Mouse (Mus musculus): ENCODE results near the gene Olfr641. TPM values are rescaled to one million over a fixed set of nuclear protein-coding genes. Genes with fewer than 3 reads are reported as not detected.

Olfr641 gene
- polyA plus RNA-seq (2016; fragmentation: Nextera tagmentation; extraction: Ambion mirVana) = not detected in 2 replicates

GRCm38 (mm10) chr7:104035145-104035544 is at the start of gene Olfr641:
TSS of gene Olfr641 (plus strand) at chr7:104035445.
- no peak for DNase-seq (ENCODE audit: low spot score)
- Histone ChIP-seq H3K9me3 (no peaks in the 10 kb centered on the region), H3K36me3 (no peaks in the 10 kb centered on the region), H3K27me3 (ENCODE audit: insufficient read depth, poor library complexity, severe bottlenecking) (no peaks in the 10 kb centered on the region), H3K4me3 (no peak within 1 kb of the TSS), H3K27ac (no peak within 1 kb of the TSS), H3K4me1 (replicated peaks) (no peaks in the 10 kb centered on the region)
- WGBS = 72% methylated on average over 1 of the region's 1 CpGs

DNA sequence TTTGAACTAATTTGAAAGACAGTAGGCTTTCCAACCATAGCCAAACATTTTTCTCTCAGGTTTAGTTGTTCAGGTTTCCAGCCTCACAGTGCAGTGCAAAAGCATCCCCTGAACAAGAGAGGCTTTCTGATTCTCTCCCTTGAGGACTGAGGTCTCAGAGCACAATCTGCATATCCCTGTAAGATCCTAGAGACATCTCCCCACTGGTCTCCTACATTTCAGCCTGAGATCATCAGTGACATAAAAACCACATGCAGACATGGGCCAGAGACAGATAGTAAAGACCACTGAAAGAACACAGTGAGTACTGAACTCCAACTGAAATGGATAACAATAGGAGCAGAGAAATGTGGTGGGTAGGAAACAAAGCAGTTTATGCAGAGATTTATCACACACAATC is 36.8 kb upstream of the Olfr641 start, which contains the start of gene Olfr638:
Gene Olfr638 (plus strand): TSS at position 301 of the 400 bp plus-strand sequence.
- no peak within 1 kb of the TSS for H3K27ac ChIP-seq
- no peak for DNase-seq (ENCODE audit: low spot score)

DNA sequence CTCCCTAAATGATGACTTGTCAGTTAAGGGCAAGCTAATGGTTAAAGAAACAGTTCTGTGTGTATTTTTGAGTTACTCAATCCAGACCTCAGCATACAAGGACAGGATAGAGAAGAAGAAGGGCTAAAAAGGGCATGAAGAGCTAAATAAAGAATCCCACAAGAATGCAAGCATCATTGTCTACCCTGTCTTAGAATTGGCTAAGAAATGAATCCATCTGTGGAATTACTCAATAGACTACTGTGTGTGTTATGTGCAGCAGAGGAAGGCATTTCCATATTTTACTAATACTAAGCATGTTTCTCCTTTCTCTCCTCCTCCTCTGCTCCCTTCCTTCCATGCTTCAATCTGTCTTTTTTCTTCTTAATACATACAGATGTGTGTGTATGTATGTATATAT is 36.1 kb upstream of the Olfr641 start:
- DNase-seq (ENCODE audit: low spot score) = no peak
- Histone ChIP-seq H3K4me1 (replicated peaks) (no peaks in the 10 kb centered on the region), H3K27ac (no peak overlapping the region), H3K36me3 (no peaks in the 10 kb centered on the region), H3K27me3 (ENCODE audit: insufficient read depth, poor library complexity, severe bottlenecking) (no peaks in the 10 kb centered on the region), H3K4me3 (no peak overlapping the region), H3K9me3 (no peaks in the 10 kb centered on the region)

More for the DNA sequence above, 36.8 kb upstream of the Olfr641 start, which contains the start of gene Olfr638:
- no peaks in the 10 kb centered on the region for H3K36me3 ChIP-seq
- no peak within 1 kb of the TSS for H3K4me3 ChIP-seq
- no peaks in the 10 kb centered on the region for H3K27me3 ChIP-seq (ENCODE audit: insufficient read depth, poor library complexity, severe bottlenecking)
- H3K4me1 ChIP-seq (replicated peaks) = no peaks in the 10 kb centered on the region
- no peaks in the 10 kb centered on the region for H3K9me3 ChIP-seq

DNA sequence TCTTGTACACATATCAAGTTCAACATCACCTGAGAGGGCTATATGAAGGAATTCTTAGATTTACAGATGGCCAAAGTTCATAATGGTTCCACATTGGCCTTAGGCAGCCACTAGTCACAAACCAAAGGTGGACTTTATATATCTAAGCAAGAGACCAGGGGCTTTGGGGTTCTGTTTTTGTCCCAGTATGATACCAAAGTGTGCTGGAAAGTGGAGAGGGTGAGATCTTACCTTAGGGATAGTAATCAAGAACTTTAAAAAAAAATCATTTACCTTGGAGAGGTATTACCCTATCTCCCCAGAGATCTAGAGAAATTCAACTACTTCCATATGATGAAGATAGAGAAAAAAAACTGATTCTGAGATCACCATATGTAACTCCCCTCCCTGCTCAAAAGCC is 18.0 kb upstream of the Olfr641 start, which contains the start of gene Olfr639:
Gene Olfr639 (minus strand): TSS at position 101 of the 400 bp plus-strand sequence.
- Histone ChIP-seq H3K4me1 (replicated peaks) (no peaks in the 10 kb centered on the region), H3K27me3 (ENCODE audit: insufficient read depth, poor library complexity, severe bottlenecking) (no peaks in the 10 kb centered on the region), H3K27ac (no peak within 1 kb of the TSS), H3K36me3 (no peaks in the 10 kb centered on the region), H3K4me3 (no peak within 1 kb of the TSS), H3K9me3 (no peaks in the 10 kb centered on the region)
- no peak for DNase-seq (ENCODE audit: low spot score)

- Histone ChIP-seq H3K4me3 (no peak overlapping the region), H3K36me3 (no peaks in the 10 kb centered on the region), H3K27ac (no peak overlapping the region), H3K9me3 (no peaks in the 10 kb centered on the region), H3K4me1 (replicated peaks) (no peaks in the 10 kb centered on the region), H3K27me3 (ENCODE audit: insufficient read depth, poor library complexity, severe bottlenecking) (no peaks in the 10 kb centered on the region)
- no peak for DNase-seq (ENCODE audit: low spot score)
- WGBS = 78% methylated on average over 1 of the region's 1 CpGs
Observed at GRCm38 (mm10) chr7:104018953-104019352, 16.3 kb upstream of the Olfr641 start.

DNA sequence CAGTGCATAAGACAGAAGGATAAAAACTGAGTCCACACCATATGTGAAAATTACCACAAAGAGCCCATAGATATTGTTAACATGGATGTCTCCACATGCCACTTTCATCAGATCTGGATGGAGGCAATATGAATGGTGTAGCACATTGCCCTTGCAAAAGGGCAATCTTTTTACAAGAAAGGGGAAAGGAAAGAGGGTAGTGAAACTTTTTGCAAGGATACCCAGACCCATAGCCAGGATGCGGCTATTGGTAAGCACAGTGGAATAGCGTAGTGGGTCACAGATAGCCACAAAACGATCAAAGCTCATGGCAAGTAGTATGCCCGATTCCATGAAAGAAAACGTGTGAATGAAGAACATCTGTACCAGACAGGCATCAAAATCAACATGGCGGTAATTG is 13.6 kb upstream of the Olfr641 start:
- 95% methylated on average over 6 of the region's 6 CpGs for WGBS
- DNase-seq (ENCODE audit: low spot score) = no peak
- Histone ChIP-seq H3K4me3 (no peak overlapping the region), H3K36me3 (no peaks in the 10 kb centered on the region), H3K27ac (no peak overlapping the region), H3K4me1 (replicated peaks) (no peaks in the 10 kb centered on the region), H3K27me3 (ENCODE audit: insufficient read depth, poor library complexity, severe bottlenecking) (no peaks in the 10 kb centered on the region), H3K9me3 (no peaks in the 10 kb centered on the region)

DNA sequence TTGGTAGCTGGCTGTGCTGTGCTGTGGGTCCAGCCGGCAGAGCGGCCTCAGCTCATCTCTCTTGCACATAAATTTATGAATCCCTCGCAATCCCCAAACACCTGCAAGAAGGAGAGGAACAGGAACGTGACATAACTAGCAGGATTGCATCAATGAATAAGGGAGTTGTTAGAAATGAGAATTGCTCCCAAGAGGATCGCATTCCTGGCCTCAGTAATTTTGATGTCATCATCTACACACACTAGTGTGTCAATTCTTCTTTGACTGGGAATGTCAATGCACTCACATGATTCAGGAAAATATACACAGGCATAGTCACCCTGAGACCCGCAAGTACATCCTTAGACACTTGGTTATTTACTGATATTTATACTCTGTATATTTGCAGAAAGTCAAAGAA is 9.8 kb upstream of the Olfr641 start, which contains the start of gene Olfr640:
Gene Olfr640 (minus strand): TSS at position 101 of the 400 bp plus-strand sequence.
- no peak for DNase-seq (ENCODE audit: low spot score)
- Histone ChIP-seq H3K9me3 (no peaks in the 10 kb centered on the region), H3K27me3 (ENCODE audit: insufficient read depth, poor library complexity, severe bottlenecking) (no peaks in the 10 kb centered on the region), H3K36me3 (no peaks in the 10 kb centered on the region), H3K27ac (no peak within 1 kb of the TSS), H3K4me1 (replicated peaks) (no peaks in the 10 kb centered on the region), H3K4me3 (no peak within 1 kb of the TSS)
- WGBS = 82% methylated on average over 6 of the region's 6 CpGs

- no peak overlapping the region for H3K27ac ChIP-seq
- no peaks in the 10 kb centered on the region for H3K36me3 ChIP-seq
- no peak for DNase-seq (ENCODE audit: low spot score)
- H3K4me3 ChIP-seq = no peak overlapping the region
- H3K9me3 ChIP-seq = no peaks in the 10 kb centered on the region
- WGBS = 83% methylated on average over 3 of the region's 3 CpGs
- no peaks in the 10 kb centered on the region for H3K4me1 ChIP-seq (replicated peaks)
- no peaks in the 10 kb centered on the region for H3K27me3 ChIP-seq (ENCODE audit: insufficient read depth, poor library complexity, severe bottlenecking)
Observed at GRCm38 (mm10) chr7:104026978-104027377, 8.3 kb upstream of the Olfr641 start.

- H3K4me3 ChIP-seq = no peak overlapping the region
- no peaks in the 10 kb centered on the region for H3K36me3 ChIP-seq
- WGBS = 90% methylated on average over 4 of the region's 4 CpGs
- no peaks in the 10 kb centered on the region for H3K4me1 ChIP-seq (replicated peaks)
- H3K27ac ChIP-seq = no peak overlapping the region
- no peaks in the 10 kb centered on the region for H3K27me3 ChIP-seq (ENCODE audit: insufficient read depth, poor library complexity, severe bottlenecking)
- H3K9me3 ChIP-seq = no peaks in the 10 kb centered on the region
- no peak for DNase-seq (ENCODE audit: low spot score)
Observed at GRCm38 (mm10) chr7:104050745-104051144, 15.5 kb downstream of the Olfr641 start.

GRCm38 (mm10) chr7:104052566-104052965 is 17.3 kb downstream of the Olfr641 start, which contains the start of gene Olfr642:
TSS of gene Olfr642 (minus strand) at chr7:104052666.
- no peaks in the 10 kb centered on the region for H3K36me3 ChIP-seq
- H3K9me3 ChIP-seq = no peaks in the 10 kb centered on the region
- WGBS = 74% methylated on average over 1 of the region's 1 CpGs
- H3K27me3 ChIP-seq (ENCODE audit: insufficient read depth, poor library complexity, severe bottlenecking) = no peaks in the 10 kb centered on the region
- DNase-seq (ENCODE audit: low spot score) = no peak
- H3K4me3 ChIP-seq = no peak within 1 kb of the TSS
- no peak within 1 kb of the TSS for H3K27ac ChIP-seq
- H3K4me1 ChIP-seq (replicated peaks) = no peaks in the 10 kb centered on the region

GRCm38 (mm10) chr7:104059215-104059614 is 24.0 kb downstream of the Olfr641 start:
- Histone ChIP-seq H3K4me3 (no peak overlapping the region), H3K27ac (no peak overlapping the region), H3K4me1 (replicated peaks) (no peaks in the 10 kb centered on the region), H3K27me3 (ENCODE audit: insufficient read depth, poor library complexity, severe bottlenecking) (no peaks in the 10 kb centered on the region), H3K9me3 (no peaks in the 10 kb centered on the region), H3K36me3 (no peaks in the 10 kb centered on the region)
- DNase-seq (ENCODE audit: low spot score) = no peak
- WGBS = 89% methylated on average over 1 of the region's 1 CpGs

DNA sequence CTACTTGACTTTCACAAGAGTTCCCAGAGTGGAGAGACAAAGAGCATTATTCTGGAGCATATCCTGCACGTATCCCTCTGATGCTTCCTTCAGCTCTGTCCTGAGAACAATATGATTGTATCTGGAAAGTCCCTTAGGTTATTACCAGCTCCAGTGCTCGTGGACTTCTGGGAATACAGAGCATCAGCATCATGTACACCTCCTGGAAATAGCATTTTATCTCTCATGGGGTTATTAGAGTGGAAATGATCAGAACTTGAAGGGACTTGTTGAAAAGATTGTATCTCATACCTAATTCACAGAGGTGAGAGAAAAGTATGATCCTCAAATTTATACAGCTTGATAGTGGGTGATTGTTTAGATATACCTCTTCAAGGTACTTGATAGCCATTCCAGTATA is 26.1 kb downstream of the Olfr641 start, which contains the start of gene 4930516K23Rik:
Gene 4930516K23Rik (minus strand): TSS at position 101 of the 400 bp plus-strand sequence.
- Histone ChIP-seq H3K36me3 (no peaks in the 10 kb centered on the region), H3K27me3 (ENCODE audit: insufficient read depth, poor library complexity, severe bottlenecking) (no peaks in the 10 kb centered on the region), H3K4me3 (no peak within 1 kb of the TSS), H3K9me3 (no peaks in the 10 kb centered on the region), H3K27ac (no peak within 1 kb of the TSS), H3K4me1 (replicated peaks) (no peaks in the 10 kb centered on the region)
- no peak for DNase-seq (ENCODE audit: low spot score)
- 58% methylated on average over 2 of the region's 2 CpGs for WGBS

DNA sequence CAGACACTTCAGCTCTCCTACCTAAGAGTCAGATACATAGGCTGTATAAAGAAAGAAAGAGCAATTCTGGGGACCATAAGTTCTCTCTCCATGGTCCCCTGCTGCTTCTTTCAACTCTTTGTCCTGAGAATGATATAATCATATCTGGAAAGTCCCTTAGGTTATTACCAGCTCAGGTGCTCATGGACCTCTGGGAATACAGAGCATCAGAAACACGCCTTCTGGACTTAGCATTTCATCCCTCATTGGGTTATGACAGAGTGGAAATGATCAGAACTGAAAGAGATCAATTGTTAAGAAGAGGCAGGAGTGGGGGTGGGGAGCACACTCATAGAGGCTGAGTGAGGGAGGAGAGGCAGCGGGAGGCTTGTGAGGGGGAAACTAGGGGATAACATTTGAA is 36.5 kb downstream of the Olfr641 start, which contains the start of gene Olfr644:
Gene Olfr644 (minus strand): TSS at position 101 of the 400 bp plus-strand sequence.
- no peak within 1 kb of the TSS for H3K4me3 ChIP-seq
- no peaks in the 10 kb centered on the region for H3K27me3 ChIP-seq (ENCODE audit: insufficient read depth, poor library complexity, severe bottlenecking)
- 74% methylated on average over 2 of the region's 2 CpGs for WGBS
- no peak for DNase-seq (ENCODE audit: low spot score)
- no peaks in the 10 kb centered on the region for H3K36me3 ChIP-seq
- no peaks in the 10 kb centered on the region for H3K4me1 ChIP-seq (replicated peaks)
- H3K9me3 ChIP-seq = no peaks in the 10 kb centered on the region
- H3K27ac ChIP-seq = no peak within 1 kb of the TSS

- Histone ChIP-seq H3K4me3 (no peak within 1 kb of the TSS), H3K9me3 (no peaks in the 10 kb centered on the region), H3K27ac (no peak within 1 kb of the TSS), H3K36me3 (no peaks in the 10 kb centered on the region), H3K4me1 (replicated peaks) (no peaks in the 10 kb centered on the region), H3K27me3 (ENCODE audit: insufficient read depth, poor library complexity, severe bottlenecking) (no peaks in the 10 kb centered on the region)
- no peak for DNase-seq (ENCODE audit: low spot score)
- 79% methylated on average over 1 of the region's 1 CpGs for WGBS
Observed at GRCm38 (mm10) chr7:104085365-104085764, 50.1 kb downstream of the Olfr641 start, which contains the start of gene Olfr645. TSS of gene Olfr645 (minus strand) at chr7:104085465.
